Mouse (Mus musculus): ENCODE results near the gene Podxl.

GRCm38 (mm10) chr6:31591676-31592075 lies 27.9 kb upstream of the Podxl start:
- TF ChIP-seq CTCF (conservative IDR thresholded peaks at IDR 0.05; ENCODE audit: insufficient read depth, insufficient read length, low read depth, low read length): no peak
- TF ChIP-seq POLR2A (IDR thresholded peaks at IDR 0.05; ENCODE audit: low read depth, low read length): no peak

All from kidney, adult 2 months (tissue).